Mouse (Mus musculus) adrenal gland, adult 2 months (tissue): ENCODE measurements at regions not wholly inside any gene's neighbourhood (a gene's known extent, or its start where the extent isn't known, plus 50 kb on each side); places are given as distances from the start of the nearest gene placed in this dataset.

Experiments
- DNase-seq: peaks from one replicate; pipeline ENCODE4 v3.0.0; 2021

DNA sequence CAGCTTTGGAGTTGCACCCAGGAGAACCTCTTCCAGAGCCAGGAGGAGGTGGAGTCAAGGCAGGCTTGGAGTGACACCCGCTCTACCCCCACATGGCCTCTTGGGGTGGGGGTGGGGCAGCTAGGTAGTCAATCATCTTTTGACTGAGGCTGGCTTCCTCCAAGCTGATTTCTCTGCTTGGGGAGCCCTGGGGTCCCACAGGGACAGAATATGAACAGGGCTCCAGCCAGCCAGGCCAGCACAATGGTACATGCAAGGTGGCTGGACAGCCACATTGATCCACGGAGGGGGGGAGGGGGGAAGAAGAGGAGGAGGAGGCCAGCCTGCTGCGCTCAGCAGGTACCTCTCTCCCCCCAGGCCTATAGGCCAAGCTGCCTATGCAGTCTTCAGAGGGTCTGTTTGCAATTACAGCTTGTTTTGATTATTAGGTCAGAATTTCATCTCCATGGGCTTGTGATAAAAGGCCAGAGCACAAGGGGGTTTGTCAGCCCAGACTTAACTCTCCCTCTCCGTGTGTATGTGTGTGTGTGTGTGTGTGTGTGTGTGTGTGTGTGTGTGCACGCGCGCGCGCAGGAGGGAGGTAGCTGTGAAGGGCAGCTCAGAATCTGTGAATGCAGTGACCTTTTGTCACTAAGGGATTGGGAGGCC, 120.5 kb upstream of the Zmiz1 start:
- DNase-seq: no peak

- DNase-seq: no peak
Measured at GRCm38 (mm10) chr14:25340845-25341244, 118.1 kb upstream of the Zmiz1 start.

GRCm38 (mm10) chr14:25341848-25342427, 117.0 kb upstream of the Zmiz1 start:
- DNase-seq: peak; percentile 66

DNA sequence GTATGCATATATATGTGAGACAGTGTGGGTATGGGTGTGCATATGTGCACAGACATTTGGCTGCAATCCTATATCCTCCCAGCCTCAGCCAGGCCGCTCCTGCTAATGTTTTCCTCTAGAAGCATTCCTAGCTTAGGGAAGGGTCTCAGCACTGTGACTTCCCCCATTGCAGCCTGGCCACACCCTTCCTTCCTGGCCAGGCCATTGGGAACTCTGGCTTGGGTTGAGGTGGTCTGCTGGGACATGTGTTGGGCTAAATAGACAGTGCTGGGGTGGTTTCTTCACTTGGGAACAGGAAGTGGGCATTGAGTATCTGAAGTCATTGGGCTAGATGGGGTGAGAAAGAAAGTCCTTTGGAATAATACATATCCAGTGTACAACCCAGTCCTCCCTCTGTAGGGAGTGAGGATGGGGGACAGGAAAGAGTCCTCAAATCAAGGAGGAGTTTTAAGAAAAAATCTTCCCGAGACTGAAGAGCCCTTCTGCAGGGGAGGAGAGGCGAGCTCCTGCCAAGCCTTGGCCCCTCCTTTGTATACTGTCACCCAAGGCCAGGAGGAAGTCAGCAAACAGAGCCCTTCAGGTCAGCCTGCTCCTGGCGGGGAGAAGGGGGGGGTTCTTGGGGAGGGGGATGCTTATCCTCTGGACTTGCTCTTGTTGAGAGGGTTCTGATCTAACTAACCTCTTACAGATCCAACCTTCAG, 116.0 kb upstream of the Zmiz1 start:
- peak; percentile 47 for DNase-seq

DNA sequence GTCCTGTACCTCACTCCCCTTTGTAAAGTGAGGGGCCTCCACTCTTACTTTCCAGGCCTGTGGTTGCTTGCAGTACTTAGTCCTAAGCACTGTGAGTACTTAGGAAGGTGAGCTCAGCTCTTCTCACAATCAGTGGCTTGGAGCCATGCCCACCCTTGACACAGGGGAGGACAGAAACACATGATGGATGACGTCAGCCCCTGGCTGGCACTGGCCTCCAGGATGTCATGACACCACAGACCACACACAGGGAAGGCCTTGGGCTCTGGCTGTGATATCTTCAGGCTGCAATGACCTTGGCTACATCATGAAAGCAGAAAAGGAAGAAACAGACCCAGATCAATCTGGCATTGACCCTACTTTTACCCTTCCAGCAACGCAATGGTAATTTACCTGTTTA, 113.0 kb upstream of the Zmiz1 start:
- DNase-seq: peak; percentile 94

- DNase-seq: peak; percentile 80
Measured at GRCm38 (mm10) chr14:25346813-25347610, 112.0 kb upstream of the Zmiz1 start.

GRCm38 (mm10) chr14:25350282-25350964, 108.6 kb upstream of the Zmiz1 start:
- no peak for DNase-seq

GRCm38 (mm10) chr14:25353804-25354203, 105.2 kb upstream of the Zmiz1 start:
- DNase-seq: peak; percentile 90

DNA sequence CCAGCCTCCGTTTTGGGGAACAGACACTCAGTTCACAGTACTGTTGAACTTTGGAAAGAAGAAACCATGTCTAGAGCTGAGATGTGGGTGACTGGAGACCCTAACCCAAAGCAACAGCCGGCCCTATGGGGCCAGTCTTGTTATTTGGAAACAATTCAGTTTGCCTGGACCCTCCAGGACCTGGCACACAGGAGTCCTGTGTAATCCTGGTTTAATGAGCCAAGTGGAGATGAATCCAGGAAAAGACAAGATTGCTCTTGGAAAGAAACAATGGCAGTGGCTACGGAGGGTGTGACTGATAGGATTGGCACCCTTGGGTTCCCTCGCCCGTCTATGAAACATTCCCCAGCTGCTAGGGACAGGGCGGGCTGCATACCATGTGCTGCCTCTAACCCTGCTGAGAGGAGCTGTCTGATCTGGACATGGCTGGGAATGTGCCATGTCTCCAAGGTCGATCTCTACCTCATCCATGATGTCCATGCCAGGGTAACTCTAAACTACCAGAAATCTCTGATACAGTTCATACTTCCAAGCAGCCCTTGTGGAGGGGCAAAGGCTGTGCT, 104.6 kb upstream of the Zmiz1 start:
- peak; percentile 76 for DNase-seq

DNA sequence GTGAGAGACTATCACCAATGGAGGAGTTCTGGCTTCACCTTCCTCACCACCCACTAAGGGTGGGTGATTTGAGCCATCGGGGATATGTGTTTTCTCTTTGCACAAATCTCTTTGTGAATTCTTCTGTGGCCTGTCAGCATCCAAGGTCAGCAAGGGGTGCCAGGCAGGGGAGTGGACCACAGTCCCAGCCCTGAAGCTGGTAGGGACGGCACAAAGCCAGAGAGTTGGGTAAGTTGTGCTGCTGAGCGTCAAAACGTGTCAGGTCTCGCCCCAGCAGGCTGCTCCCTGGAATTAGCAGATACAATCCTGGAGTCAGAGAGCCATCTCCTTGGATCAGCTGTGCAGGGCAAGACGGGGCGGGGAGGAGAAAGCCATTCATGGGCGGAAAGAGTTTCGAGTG, 101.2 kb upstream of the Zmiz1 start:
- peak; percentile 76 for DNase-seq

- DNase-seq: no peak
Measured at GRCm38 (mm10) chr14:25359824-25360294, 99.1 kb upstream of the Zmiz1 start.

DNA sequence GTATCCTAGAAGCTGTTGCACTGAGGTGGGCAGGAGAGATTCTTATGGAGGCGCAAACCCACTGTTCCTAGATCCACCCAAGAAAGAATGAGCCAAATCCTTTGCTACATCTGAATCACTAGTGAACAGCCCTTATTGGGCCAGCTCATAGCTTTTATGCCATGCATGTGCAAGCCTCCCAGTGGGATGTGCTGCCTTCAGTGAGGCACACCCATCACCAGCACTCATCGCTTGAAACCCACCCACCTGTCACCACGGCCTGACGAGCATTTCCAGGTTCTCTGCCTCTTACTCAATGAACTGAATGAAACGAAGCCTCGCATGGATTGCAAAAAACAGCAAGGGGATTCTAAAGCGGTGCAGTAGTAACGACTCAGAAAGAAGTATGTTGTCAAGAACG, 98.3 kb upstream of the Zmiz1 start:
- no peak for DNase-seq

DNA sequence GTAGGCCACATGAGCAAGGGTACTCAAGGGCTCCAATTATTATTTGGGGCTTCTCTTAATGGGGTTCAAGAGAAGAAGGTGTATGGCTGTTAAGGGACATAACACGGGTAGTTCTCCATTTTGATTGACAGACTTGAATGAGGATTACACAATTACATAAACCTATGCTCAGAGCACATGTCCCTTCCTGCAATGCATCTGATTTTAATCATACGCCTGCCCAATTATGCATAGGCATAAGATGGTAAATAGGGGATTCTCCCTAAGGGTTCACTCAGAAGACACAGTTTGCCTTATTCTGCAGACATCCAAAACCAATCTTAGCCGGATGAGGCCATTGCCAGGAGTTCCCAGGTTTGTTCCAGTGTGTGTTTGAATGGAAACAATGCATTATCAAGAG, 97.9 kb upstream of the Zmiz1 start:
- DNase-seq: no peak

GRCm38 (mm10) chr14:25362771-25363170, 96.2 kb upstream of the Zmiz1 start:
- DNase-seq: no peak

DNA sequence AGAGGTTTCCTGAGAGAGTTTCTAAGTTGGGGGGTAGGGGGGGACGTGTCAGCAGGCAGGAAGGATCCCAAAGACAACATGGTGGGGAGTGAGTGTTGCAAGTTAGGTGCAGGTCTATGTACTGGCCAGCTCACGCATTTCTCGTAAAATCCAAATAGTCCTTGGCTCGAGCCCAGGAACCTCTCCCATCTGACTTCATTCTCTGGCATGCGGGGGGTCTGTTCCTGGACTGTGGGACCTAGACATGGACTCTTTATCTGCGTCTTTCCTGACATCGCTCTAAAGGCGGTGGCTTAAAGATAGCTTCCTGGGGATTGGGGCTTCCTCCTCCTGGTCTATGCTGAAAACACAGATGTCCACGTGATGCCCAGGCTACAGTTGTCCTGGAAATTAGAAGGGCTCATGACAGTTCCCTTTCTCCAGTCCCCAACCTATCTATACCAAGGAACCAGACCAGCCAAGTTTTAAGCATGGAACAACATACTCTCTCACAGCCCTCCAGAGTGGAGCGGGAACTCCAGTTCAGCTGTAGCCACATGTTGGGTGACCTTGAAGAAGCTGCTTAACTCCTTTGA, 93.7 kb upstream of the Zmiz1 start:
- no peak for DNase-seq

- peak; percentile 39 for DNase-seq
Measured at GRCm38 (mm10) chr14:25366009-25366408, 93.0 kb upstream of the Zmiz1 start.

DNA sequence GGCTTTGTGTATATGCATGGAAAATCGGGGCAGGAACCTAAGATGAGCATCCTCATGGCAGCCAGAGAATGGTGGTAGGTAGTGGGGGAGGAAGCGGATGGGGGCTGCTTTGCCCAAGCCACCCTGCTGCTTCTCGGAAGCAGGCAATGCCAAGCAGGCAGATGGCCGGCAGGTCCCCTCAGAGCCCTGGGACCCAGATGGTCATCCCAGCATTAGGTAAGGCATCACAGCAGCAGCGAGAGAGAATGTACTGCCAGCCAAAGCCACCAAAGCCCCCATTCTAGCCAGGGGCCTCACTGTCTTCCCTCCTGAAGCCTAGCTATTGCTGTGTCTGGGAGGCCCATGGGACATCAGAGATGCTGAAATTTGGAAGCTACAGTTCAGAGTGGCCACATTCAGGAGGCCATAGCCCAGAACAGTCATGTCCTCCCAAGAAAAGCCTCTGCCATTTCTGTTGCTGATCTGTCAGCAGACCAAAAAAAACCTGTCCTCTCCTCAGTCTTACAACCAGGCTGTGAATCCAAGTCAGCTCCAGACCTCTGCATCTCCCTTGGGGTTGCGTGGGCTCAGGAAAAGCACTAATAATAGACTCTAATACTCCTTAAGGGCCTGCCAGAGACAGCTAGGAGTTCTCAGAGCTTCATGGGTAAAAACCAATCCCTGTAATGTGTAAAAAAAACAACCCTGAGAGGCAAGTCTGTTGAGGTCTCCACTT, 88.5 kb upstream of the Zmiz1 start:
- DNase-seq: no peak

- DNase-seq: no peak
Measured at GRCm38 (mm10) chr14:25371021-25371400, 88.0 kb upstream of the Zmiz1 start.

DNA sequence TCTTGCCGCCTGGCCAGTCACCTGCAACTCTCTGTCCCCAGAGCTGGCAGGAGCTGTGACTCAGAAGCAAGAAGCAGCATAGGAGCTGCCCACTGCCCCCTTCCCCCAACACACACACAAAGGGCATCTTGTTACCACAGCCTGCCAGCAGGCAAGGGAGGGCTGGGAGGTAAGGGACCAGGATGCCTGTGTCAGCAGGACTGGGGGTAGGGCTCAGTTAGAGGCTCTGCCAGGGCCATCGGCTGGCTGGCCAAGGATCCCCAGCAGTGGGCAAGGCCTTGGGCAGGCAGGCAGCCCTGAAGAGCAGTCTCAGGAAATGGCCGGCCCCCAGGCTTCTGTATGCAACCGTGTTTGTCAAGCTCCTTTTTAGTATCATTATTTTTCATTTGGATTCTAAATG, 87.3 kb upstream of the Zmiz1 start:
- peak; percentile 86 for DNase-seq

GRCm38 (mm10) chr14:25372581-25372980, 86.4 kb upstream of the Zmiz1 start:
- no peak for DNase-seq

DNA sequence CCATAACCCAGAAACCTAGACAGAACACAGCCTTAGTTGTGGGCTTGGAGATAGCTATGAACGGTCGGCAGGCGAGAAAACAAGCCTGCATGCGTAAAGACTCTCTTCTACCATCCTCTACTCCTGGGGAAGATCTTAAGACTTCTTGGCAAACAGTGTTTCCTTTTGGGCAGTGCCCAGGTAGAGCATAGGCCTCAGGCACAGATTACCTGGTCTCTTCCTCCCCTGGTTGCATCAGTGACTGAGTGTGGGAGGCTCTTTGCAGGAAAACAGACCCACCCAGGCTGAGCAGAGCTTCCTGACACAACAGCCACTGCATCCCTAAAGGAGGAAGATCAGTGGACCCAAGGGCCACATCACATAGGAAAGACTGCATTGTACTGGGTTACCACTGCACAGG, 85.8 kb upstream of the Zmiz1 start:
- no peak for DNase-seq
